Mouse (Mus musculus): ENCODE results near the gene Cdyl2. TPM values are rescaled to one million over a fixed set of nuclear protein-coding genes. Genes with fewer than 3 reads are reported as not detected.

Gene Cdyl2
- polyA plus RNA-seq, 1 experiment from 2014 or later, result 8.6 TPM

DNA sequence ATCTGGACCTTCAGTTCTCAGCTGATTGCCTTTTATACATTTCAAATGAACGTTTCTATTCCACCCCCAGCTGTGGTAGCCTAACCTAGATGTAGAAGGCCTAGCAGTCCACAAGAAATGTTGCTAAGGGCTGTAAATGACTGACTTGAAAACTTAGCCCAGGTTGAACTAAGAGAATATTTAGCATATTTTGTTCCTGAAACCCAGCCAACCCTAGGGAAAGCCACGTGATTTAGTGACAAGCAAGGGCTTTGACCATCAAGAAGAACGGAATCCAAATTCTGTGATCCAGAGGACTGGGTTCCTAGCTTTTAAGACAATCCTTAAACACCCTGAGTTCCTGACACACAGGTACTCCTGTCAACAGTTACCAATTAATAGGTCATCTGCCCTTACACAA, 77.9 kb downstream of the Cdyl2 start:
- H3K9me3 ChIP-seq (ENCODE audit: control insufficient read depth, low read length), result no peaks in the 10 kb centered on the region
- H3K4me2 ChIP-seq (ENCODE audit: low read length), result no peak overlapping the region
- H3K27me3 ChIP-seq (replicated peaks; ENCODE audit: control insufficient read depth, insufficient read depth, low read length), result no peaks in the 10 kb centered on the region
- no peak overlapping the region for H3K27ac ChIP-seq (ENCODE audit: low read length)
- no peaks in the 10 kb centered on the region for H3K36me3 ChIP-seq (ENCODE audit: control insufficient read depth, insufficient read depth)
- H3K4me3 ChIP-seq (replicated peaks; ENCODE audit: low read length), result no peak overlapping the region
- no peak overlapping the region for H3K9ac ChIP-seq (replicated peaks; ENCODE audit: low read depth, low read length)
- peaks cover 4% of the 10 kb centered on the region for H3K4me1 ChIP-seq (replicated peaks; ENCODE audit: control insufficient read depth, insufficient read depth, low read length)
- ATAC-seq, result no peak
- WGBS, result 79% methylated on average over 3 of the region's 3 CpGs

DNA sequence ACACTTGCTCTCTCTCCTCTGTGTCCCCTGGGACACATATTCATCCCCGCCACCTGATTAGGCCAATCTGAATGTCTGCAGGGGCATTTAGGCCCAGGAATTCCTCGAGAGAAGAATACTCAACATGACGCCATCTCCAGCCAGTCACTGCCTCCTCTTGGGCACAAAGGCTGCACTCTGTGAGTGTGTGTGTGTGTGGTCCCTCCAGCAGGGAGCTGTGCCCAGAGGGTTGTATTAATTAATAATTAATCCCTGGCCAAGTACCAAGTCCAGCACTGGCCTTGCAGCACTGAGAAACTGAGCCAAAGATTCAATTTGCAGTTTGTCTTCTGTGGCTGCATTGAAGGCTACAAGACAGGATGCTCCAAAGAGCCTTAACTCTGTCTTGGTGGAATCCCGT, 79.8 kb downstream of the Cdyl2 start:
- H3K4me1 ChIP-seq (replicated peaks; ENCODE audit: control insufficient read depth, insufficient read depth, low read length), result peaks cover 4% of the 10 kb centered on the region
- no peaks in the 10 kb centered on the region for H3K36me3 ChIP-seq (ENCODE audit: control insufficient read depth, insufficient read depth)
- H3K9ac ChIP-seq (replicated peaks; ENCODE audit: low read depth, low read length), result no peak overlapping the region
- no peaks in the 10 kb centered on the region for H3K9me3 ChIP-seq (ENCODE audit: control insufficient read depth, low read length)
- WGBS, result 22% methylated on average over 4 of the region's 4 CpGs
- H3K4me3 ChIP-seq (replicated peaks; ENCODE audit: low read length), result no peak overlapping the region
- H3K27ac ChIP-seq (ENCODE audit: low read length), result no peak overlapping the region
- H3K4me2 ChIP-seq (ENCODE audit: low read length), result no peak overlapping the region
- no peaks in the 10 kb centered on the region for H3K27me3 ChIP-seq (replicated peaks; ENCODE audit: control insufficient read depth, insufficient read depth, low read length)
- peak; percentile 74 for ATAC-seq

DNA sequence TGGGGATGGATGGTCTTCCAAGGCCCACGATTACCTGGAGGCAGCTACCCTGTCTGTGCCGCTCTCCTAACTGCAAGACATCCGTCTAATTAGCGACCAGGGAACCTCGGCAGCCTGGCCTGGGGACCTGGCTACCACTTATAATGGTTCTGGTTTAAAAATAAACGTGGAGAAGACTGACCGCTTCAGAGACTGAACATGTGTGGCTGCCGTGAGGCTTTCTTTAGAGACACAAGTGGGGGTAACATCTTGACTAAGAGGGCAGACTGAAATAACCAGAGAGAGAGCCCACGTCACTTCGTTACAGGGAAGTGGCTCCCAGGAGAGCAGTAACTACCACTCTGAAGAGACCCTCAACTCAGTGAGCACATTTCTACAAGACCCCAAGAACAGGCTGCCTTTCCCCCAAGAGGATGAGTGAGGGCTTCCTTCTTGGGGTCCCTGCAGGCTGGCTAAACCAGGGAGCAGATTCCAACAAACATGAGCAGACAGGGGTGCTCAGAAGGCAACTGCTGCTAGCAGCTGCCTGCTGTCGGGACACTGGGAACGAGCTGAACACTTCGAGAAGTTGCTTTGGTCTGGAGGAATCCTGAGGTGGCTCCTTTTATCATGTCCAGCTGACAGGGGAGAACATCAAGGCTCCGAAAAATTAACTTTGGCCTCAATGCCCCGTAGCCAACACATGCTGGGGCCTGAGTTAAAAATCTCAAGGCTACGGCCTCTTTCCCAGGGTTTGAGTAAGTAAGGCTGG, 82.6 kb downstream of the Cdyl2 start:
- Histone ChIP-seq H3K9me3 (ENCODE audit: control insufficient read depth, low read length) (no peaks in the 10 kb centered on the region), H3K4me1 (replicated peaks; ENCODE audit: control insufficient read depth, insufficient read depth, low read length) (peaks cover 4% of the 10 kb centered on the region), H3K27ac (ENCODE audit: low read length) (no peak overlapping the region), H3K27me3 (replicated peaks; ENCODE audit: control insufficient read depth, insufficient read depth, low read length) (no peaks in the 10 kb centered on the region), H3K36me3 (ENCODE audit: control insufficient read depth, insufficient read depth) (no peaks in the 10 kb centered on the region), H3K9ac (replicated peaks; ENCODE audit: low read depth, low read length) (no peak overlapping the region), H3K4me2 (ENCODE audit: low read length) (no peak overlapping the region), H3K4me3 (replicated peaks; ENCODE audit: low read length) (no peak overlapping the region)
- no peak for ATAC-seq
- WGBS, result 87% methylated on average over 16 of the region's 16 CpGs

DNA sequence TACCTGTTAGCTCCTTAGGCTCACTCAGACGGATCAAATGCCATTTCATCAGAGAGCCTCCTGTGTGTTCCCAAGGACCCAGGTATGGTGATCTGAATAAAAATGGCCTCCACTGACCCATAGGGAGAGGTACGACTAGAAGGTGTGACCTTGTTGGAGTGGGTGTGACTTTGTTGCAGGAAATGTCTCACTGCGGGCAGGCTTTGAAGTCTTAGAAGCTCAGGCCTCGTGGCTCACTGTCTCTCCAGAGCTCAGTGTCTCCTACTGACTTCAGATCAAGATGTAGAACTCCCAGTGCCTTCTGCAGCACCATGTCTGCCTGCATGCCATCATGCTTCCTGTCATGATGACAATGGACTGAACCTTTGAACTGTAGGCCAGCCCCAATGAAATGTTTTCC, 87.4 kb downstream of the Cdyl2 start:
- Histone ChIP-seq H3K27me3 (replicated peaks; ENCODE audit: control insufficient read depth, insufficient read depth, low read length) (no peaks in the 10 kb centered on the region), H3K27ac (ENCODE audit: low read length) (no peak overlapping the region), H3K4me1 (replicated peaks; ENCODE audit: control insufficient read depth, insufficient read depth, low read length) (no peaks in the 10 kb centered on the region), H3K9ac (replicated peaks; ENCODE audit: low read depth, low read length) (no peak overlapping the region), H3K36me3 (ENCODE audit: control insufficient read depth, insufficient read depth) (no peaks in the 10 kb centered on the region), H3K4me2 (ENCODE audit: low read length) (no peak overlapping the region), H3K9me3 (ENCODE audit: control insufficient read depth, low read length) (no peaks in the 10 kb centered on the region), H3K4me3 (replicated peaks; ENCODE audit: low read length) (no peak overlapping the region)
- ATAC-seq, result no peak
- 84% methylated on average over 4 of the region's 4 CpGs for WGBS

DNA sequence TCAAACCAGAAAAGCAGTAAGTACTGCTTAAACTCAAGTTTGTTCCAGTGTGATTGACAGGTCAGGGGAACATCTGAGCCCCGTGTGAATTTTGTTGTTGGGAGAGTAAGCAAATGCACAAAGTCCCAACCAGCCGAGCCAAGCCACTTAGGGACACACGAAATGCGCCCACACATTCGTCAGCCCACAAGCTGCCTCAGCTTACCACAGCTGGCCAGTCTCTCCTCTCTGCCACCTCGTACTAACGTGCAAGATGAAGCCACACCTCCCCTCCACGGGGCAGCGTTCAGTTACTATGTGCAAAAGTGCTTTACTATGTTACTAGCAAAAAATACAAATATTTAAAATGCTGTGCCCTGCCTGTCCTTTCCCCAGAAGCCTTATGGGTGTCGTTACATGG, 91.9 kb downstream of the Cdyl2 start:
- H3K27me3 ChIP-seq (replicated peaks; ENCODE audit: control insufficient read depth, insufficient read depth, low read length), result no peaks in the 10 kb centered on the region
- no peaks in the 10 kb centered on the region for H3K36me3 ChIP-seq (ENCODE audit: control insufficient read depth, insufficient read depth)
- ATAC-seq, result no peak
- H3K27ac ChIP-seq (ENCODE audit: low read length), result no peak overlapping the region
- no peak overlapping the region for H3K4me3 ChIP-seq (replicated peaks; ENCODE audit: low read length)
- no peak overlapping the region for H3K4me2 ChIP-seq (ENCODE audit: low read length)
- WGBS, result 86% methylated on average over 10 of the region's 10 CpGs
- no peaks in the 10 kb centered on the region for H3K4me1 ChIP-seq (replicated peaks; ENCODE audit: control insufficient read depth, insufficient read depth, low read length)
- H3K9ac ChIP-seq (replicated peaks; ENCODE audit: low read depth, low read length), result no peak overlapping the region
- no peaks in the 10 kb centered on the region for H3K9me3 ChIP-seq (ENCODE audit: control insufficient read depth, low read length)

DNA sequence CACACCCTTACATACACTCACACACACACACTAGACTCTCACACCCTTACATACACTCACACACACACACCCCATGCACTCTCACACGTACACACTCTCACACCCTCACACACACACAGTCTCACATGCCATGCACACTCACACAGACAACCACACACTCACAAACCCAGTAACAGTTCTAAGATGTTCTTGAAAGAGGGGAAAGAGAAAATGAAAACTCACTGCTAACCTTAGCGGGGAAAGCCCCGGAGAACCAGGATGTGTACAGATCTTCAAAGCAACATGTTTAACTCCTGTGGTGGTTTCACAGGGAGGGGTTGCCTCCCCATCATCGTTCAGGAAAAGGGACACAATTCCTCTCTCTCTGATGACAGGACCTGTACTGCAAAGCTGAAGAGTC, 94.8 kb downstream of the Cdyl2 start:
- Histone ChIP-seq H3K9me3 (ENCODE audit: control insufficient read depth, low read length) (no peaks in the 10 kb centered on the region), H3K36me3 (ENCODE audit: control insufficient read depth, insufficient read depth) (no peaks in the 10 kb centered on the region), H3K27me3 (replicated peaks; ENCODE audit: control insufficient read depth, insufficient read depth, low read length) (no peaks in the 10 kb centered on the region), H3K4me2 (ENCODE audit: low read length) (no peak overlapping the region), H3K4me1 (replicated peaks; ENCODE audit: control insufficient read depth, insufficient read depth, low read length) (no peaks in the 10 kb centered on the region), H3K27ac (ENCODE audit: low read length) (no peak overlapping the region), H3K9ac (replicated peaks; ENCODE audit: low read depth, low read length) (no peak overlapping the region), H3K4me3 (replicated peaks; ENCODE audit: low read length) (no peak overlapping the region)
- WGBS, result 86% methylated on average over 4 of the region's 4 CpGs
- no peak for ATAC-seq

DNA sequence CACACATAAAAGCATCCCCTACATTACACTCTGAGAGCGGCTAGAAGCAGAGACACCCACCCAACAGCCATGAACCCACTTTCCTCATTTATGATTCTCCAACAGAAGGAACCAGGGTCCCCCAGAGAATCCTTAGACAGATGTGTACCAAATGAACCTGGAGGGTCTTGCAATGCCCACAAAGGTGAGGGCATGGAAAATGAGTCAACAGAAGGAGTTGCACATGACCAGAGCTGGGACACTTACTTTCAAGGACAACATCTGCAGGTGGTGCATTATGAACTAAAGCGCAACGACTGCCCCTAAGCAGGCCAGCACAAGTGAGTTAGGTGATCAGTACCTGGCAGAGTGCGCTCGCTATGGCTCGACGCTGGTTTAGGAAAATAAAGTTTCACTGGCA, 95.6 kb downstream of the Cdyl2 start:
- Histone ChIP-seq H3K4me2 (ENCODE audit: low read length) (no peak overlapping the region), H3K36me3 (ENCODE audit: control insufficient read depth, insufficient read depth) (no peaks in the 10 kb centered on the region), H3K27me3 (replicated peaks; ENCODE audit: control insufficient read depth, insufficient read depth, low read length) (no peaks in the 10 kb centered on the region), H3K9me3 (ENCODE audit: control insufficient read depth, low read length) (no peaks in the 10 kb centered on the region), H3K27ac (ENCODE audit: low read length) (no peak overlapping the region), H3K9ac (replicated peaks; ENCODE audit: low read depth, low read length) (no peak overlapping the region), H3K4me3 (replicated peaks; ENCODE audit: low read length) (no peak overlapping the region), H3K4me1 (replicated peaks; ENCODE audit: control insufficient read depth, insufficient read depth, low read length) (no peaks in the 10 kb centered on the region)
- 93% methylated on average over 7 of the region's 7 CpGs for WGBS
- ATAC-seq, result no peak

DNA sequence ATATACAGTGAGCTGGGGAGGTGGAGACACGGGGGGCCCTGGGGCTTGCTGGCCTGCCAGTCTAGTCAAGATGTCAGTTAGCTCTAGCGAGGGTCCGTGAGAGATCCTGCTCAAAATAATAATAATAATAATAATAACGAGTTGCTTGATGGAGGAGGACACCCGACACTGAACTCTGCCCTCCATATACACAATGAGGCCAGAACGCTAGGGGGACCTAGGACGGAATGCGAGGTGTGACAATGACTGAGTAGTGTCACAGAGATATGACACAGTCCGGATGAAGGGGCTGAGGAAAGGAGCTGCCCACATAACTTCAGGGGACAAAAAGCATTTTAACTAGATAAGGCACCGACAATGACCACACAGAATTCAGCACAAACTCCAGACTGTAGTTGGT, 96.4 kb downstream of the Cdyl2 start:
- H3K4me3 ChIP-seq (replicated peaks; ENCODE audit: low read length), result no peak overlapping the region
- no peaks in the 10 kb centered on the region for H3K4me1 ChIP-seq (replicated peaks; ENCODE audit: control insufficient read depth, insufficient read depth, low read length)
- H3K27me3 ChIP-seq (replicated peaks; ENCODE audit: control insufficient read depth, insufficient read depth, low read length), result no peaks in the 10 kb centered on the region
- 87% methylated on average over 10 of the region's 10 CpGs for WGBS
- H3K9ac ChIP-seq (replicated peaks; ENCODE audit: low read depth, low read length), result no peak overlapping the region
- H3K27ac ChIP-seq (ENCODE audit: low read length), result no peak overlapping the region
- no peak overlapping the region for H3K4me2 ChIP-seq (ENCODE audit: low read length)
- no peaks in the 10 kb centered on the region for H3K36me3 ChIP-seq (ENCODE audit: control insufficient read depth, insufficient read depth)
- no peaks in the 10 kb centered on the region for H3K9me3 ChIP-seq (ENCODE audit: control insufficient read depth, low read length)
- no peak for ATAC-seq

DNA sequence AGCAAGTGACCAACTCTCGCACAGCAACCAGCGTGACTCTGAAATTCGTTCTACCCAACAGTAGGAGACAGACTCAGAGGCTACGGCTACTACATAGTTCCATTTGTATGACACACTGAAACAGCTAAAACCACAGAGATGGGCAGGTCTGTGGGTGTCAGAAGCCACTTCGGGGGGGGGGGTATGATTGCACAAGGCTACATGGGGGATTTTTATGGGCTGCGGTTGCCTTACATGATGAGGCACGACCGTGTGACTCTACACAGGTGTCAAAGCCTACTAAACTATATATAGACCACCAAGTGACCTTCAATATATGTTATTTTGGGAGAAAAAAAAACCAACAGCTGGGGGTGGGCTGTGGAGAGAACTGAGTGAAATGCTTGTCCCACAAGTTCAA, 96.8 kb downstream of the Cdyl2 start:
- no peaks in the 10 kb centered on the region for H3K27me3 ChIP-seq (replicated peaks; ENCODE audit: control insufficient read depth, insufficient read depth, low read length)
- no peak for ATAC-seq
- no peak overlapping the region for H3K4me3 ChIP-seq (replicated peaks; ENCODE audit: low read length)
- WGBS, result 92% methylated on average over 8 of the region's 8 CpGs
- H3K9me3 ChIP-seq (ENCODE audit: control insufficient read depth, low read length), result no peaks in the 10 kb centered on the region
- no peaks in the 10 kb centered on the region for H3K4me1 ChIP-seq (replicated peaks; ENCODE audit: control insufficient read depth, insufficient read depth, low read length)
- no peak overlapping the region for H3K27ac ChIP-seq (ENCODE audit: low read length)
- H3K4me2 ChIP-seq (ENCODE audit: low read length), result no peak overlapping the region
- H3K36me3 ChIP-seq (ENCODE audit: control insufficient read depth, insufficient read depth), result no peaks in the 10 kb centered on the region
- H3K9ac ChIP-seq (replicated peaks; ENCODE audit: low read depth, low read length), result no peak overlapping the region

DNA sequence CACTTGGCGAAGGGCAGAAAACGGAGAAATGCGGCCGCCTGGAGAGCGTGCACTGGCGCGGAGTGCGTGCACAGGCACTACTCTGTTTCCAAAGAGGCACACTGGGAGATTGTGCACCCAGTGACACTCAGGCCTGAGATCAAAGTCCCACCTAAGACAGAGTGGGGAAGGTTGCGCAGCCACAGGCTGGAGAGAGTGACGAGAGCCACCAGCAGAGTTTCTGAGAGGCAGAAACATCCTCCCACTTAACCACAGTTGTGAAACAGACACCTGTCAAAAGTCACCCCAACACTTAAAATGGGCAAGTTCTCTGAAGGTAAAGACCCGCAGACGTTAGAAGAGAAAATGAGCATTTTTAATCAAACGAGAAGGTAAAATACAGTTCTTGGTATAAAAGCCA, 97.5 kb downstream of the Cdyl2 start:
- Histone ChIP-seq H3K27me3 (replicated peaks; ENCODE audit: control insufficient read depth, insufficient read depth, low read length) (no peaks in the 10 kb centered on the region), H3K4me2 (ENCODE audit: low read length) (no peak overlapping the region), H3K4me1 (replicated peaks; ENCODE audit: control insufficient read depth, insufficient read depth, low read length) (no peaks in the 10 kb centered on the region), H3K9me3 (ENCODE audit: control insufficient read depth, low read length) (no peaks in the 10 kb centered on the region), H3K4me3 (replicated peaks; ENCODE audit: low read length) (no peak overlapping the region), H3K9ac (replicated peaks; ENCODE audit: low read depth, low read length) (no peak overlapping the region), H3K27ac (ENCODE audit: low read length) (no peak overlapping the region), H3K36me3 (ENCODE audit: control insufficient read depth, insufficient read depth) (no peaks in the 10 kb centered on the region)
- 91% methylated on average over 13 of the region's 13 CpGs for WGBS
- no peak for ATAC-seq
